Mouse (Mus musculus) gastrocnemius, postnatal 14 days (tissue): ENCODE measurements at regions not wholly inside any gene's neighbourhood (a gene's known extent, or its start where the extent isn't known, plus 50 kb on each side); places are given as distances from the start of the nearest gene placed in this dataset.
"Not testable (repeated sequence)": the region's sequence is repeated elsewhere in the genome, so short reads cannot be mapped to it uniquely, and the experiment has no call there.

Experiments
- DNase-seq: peaks from one replicate; pipeline ENCODE4 v3.0.0; 2021; ENCODE audit warnings: mixed read lengths
- intact Hi-C: fragments of 180-260 bp; cut with DNase I; formaldehyde crosslinking; loops from one replicate; pipeline ENCODE4 v1.15.1; 2025; ENCODE audit warnings: low total_unique reads

DNA sequence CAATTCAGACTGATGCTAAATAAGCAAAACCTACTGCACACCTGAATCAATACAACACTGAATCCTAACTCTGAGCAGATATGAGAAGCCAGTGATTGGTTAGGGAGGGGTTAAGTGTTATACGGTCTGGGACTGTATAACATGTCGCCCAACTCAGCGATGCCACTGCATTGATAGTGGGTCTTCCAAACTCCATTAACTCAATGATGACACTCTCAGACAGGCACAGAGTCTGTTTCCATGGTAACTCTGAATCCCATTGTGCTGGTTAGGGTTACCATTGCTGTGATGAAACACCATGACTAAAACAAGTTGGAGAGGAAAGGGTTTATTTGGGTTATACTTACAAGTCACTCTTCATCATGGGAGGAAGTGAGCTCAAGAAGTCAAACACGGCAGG, 424.5 kb downstream of the Cbln4 start:
- DNase-seq = no peak
- intact Hi-C loops = no loop called here

DNA sequence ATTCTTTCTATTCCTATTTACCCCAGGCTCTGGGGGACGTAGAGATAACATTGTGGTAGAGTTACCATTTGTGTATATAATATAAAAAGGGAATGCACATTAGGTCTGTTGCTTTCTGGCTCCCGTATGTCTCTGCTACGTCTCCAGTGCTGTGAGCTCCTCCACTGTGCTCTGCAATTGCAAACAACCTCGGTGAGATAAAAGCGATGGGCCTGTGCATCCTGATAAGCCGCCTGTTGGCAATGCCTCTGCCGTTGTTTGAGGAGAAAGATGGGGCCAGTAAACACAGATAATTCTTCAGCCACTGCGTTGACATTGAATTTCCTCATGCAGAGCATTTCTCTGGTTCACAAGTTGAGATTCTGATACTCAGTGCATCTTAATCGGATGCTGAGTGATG, 424.9 kb downstream of the Cbln4 start:
- intact Hi-C loops = no loop called here
- DNase-seq = no peak

DNA sequence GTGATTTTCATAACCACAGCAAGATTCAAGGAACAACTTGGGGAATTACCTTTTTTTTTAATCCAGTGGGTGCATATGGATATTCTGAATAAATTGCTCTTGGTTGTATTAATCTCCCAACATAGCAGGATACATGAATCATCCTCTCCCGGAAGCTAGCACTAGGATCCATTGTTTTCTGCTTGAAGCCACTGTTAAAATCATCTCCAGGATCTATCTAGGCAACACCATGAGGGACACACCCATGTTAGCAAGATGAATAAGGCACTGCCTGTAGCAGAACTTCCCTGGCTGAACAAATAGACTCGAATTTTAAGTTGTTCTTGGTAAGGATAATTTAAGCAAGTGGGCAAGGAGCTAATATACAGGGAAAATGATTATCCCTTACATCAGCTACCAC, 427.8 kb downstream of the Cbln4 start:
- no peak for DNase-seq
- intact Hi-C loops = no loop called here

DNA sequence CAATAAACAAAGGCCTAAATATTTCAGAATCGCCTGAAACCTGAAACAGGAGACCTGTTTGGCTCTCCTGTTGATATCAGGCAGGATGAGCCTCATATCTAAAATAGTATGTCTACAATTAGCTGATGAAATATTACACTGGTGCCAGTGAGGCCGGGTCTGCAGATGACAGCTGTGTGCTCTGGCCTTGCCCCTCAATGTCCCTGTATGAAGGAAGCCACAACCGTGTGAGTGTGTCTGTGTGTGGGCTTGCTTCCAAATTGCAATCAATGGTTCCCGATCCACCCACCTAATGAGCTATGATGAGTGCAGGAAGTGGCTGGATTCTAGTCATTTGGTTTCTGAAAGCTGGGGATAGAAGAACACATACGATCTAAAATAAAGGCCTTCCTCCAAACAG, 438.2 kb downstream of the Cbln4 start:
- no peak for DNase-seq
- intact Hi-C loops = no loop called here

DNA sequence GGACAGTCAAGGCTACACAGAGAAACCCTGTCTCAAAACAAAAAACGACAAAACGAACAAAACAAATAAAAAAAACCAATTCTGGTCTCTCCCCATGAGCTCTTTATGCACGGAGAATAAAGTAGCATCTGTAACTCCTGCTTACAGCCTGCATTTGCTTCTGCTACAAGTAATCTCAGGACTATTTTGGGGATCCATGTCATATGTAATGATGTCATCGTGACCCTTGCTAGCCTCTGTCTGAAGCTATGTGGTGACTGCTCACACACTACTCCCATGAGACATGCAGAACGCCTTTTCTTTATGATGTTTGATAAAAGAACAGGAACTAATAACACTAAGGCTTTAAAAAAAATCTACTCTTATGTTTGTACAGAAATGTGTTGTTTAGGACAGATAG, 448.0 kb downstream of the Cbln4 start:
- intact Hi-C loops = no loop called here
- DNase-seq = no peak

DNA sequence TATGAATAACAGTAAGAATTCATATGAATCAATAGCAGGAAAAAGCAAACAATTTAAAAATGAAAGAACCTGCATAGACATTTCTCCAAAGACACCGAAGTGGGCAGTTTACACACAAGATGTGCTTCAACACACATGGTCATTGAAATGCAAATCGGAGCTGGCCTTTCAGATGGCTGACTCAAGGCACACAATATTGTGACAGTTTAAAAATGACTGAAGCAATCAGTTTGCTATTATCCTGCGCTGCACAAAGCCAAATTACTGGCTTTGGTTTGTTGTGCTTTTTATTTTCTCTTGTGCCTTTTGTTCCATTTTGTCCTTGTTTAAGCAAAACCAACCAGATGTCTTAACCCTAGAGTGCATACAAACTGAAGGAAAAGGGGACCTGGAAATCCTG, 449.4 kb downstream of the Cbln4 start:
- no peak for DNase-seq
- intact Hi-C loops = no loop called here

DNA sequence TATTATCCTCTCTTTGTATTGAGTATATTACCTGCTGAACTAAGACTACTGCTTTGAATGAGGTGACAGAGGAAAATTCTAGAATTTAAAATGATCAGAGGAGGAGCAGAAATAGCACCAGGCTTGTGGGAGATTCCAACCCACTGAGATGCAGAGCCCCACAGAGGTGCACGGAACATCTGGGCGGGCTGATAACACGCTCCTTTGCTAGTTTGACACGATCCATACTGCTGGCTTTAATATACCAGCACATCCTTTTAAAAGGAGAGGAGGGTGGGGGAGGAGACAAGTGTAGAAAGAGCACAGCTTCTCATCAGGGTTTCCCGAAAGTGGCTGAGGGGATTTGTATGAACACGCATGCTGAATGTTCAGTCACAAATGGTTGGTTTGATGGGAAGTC, 451.0 kb downstream of the Cbln4 start:
- no peak for DNase-seq
- intact Hi-C loops = no loop called here

DNA sequence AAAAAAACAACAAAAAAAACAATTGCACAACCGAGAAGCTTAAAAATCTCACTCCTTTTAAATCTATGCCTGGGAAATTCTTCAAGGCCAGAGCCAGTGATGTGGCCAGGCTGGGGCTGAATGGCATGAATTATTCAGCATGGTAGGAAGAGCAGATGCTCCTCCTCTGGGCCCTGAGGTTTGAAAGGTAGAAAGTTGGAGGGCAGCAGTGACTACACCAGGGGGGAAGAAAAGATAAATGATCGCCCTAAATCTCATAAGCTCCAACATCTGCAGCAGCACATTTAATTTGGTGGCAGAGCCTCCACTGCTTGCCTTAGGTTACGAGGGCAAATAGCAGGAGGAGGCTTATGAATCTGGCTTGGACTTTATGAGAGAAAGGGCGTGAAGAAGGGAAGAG, 455.1 kb downstream of the Cbln4 start:
- no peak for DNase-seq
- intact Hi-C loops = no loop called here

DNA sequence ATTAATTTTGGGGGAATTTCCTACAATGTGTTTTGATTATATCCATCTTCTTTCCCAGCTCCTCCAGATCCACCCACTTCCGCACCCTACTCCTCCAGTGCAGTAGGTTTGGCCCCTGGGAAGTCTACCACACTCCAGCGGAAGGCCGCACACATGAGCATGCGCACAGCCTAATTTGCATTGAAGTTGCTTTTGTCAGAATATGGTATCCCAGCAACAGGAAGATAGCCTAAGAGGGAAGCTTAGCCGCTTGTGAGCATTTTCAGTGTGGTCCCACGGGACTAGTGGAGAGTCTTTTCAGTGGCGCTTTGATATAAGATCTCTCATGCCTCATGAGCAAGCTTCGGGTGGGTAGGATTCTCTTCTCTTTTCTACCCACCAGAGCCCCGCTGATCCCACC, 455.6 kb downstream of the Cbln4 start:
- intact Hi-C loops = no loop called here
- no peak for DNase-seq

DNA sequence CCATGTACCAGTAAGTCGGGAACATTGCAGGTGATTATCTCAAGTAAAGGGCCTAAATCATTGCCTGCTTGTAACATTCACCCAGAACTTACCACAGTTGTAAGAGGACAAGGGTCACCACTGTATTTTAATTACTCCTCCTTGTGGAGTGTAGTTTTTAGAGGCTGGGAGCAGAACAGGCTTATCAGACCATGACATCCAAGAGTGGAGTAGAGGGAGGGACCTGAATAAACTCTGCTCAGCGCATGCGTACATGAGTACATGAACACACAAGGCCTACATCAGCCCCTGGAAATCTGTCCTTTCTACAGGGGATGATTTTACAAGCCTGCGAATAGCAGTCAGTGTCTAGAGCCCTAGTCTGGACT, 456.4 kb downstream of the Cbln4 start:
- intact Hi-C loops = no loop called here
- DNase-seq = no peak

DNA sequence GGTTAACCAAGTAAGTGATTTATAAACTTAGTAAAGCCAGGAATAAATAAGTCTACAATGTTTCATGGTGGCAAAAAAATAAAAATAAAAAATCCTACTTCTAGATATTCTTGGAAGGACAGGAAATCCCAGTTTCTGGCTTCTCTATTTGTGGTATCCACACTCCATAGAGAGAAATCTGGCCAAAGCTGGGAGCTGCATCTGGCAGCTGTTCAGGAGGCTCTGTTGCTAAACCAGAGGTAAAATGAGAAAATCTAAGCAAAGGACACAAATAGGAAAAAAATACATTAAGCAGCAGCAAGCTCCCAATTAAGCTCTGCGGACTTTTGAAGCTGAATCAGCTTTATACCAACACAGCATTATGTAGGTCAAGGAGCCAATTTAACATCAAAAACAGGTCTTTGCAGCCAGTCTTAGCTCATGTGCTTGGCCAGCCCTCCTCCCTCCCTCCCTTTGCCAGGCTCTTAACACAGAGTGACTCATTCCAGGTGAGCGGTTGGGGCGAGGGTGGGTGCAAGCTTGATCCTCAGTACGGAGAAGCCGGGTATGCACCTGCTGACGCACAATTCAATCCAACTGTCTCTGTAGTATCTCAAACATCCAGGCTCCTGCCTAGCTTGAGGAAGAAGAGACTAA, 456.9 kb downstream of the Cbln4 start:
- no peak for DNase-seq
- intact Hi-C loops = no loop called here

DNA sequence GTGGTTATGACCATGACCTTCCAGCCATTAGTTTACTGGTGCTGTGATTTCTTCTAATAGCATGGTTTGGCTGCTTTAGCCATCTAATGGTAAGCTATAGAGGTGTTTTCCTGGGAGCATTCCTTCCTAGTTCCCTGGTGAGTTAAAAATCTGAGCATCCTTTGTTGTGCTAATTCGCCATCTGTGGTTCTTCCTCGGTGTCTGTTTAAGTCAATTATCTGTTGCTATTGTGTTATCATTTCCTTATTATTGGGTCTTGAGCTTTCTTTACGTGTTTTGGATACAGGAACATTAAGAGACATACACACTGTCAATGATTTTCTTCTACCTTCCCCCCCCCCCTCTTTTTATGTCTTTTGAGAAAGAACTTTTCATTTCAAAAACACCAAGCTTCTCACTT, 468.9 kb downstream of the Cbln4 start:
- DNase-seq = no peak
- intact Hi-C loops = no loop called here

DNA sequence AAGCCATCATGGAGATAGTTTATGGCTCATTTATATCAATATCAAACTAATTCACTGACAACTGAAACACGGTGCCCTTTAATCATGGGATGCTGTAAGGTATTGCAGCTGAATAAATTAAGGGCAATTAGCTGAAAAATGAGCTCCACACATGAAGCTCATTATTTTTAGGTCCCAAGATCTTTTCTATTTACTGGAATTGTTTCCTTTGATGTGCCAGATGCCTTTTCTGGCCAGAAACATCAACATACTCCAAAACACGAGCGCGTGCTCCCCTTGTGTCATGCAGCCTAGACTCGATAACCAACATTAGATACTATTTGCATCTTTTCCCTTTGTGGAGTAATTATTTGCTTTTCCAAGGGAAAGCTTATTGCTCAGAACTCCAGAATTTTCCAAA, 480.6 kb downstream of the Cbln4 start:
- intact Hi-C loops = no loop called here

DNA sequence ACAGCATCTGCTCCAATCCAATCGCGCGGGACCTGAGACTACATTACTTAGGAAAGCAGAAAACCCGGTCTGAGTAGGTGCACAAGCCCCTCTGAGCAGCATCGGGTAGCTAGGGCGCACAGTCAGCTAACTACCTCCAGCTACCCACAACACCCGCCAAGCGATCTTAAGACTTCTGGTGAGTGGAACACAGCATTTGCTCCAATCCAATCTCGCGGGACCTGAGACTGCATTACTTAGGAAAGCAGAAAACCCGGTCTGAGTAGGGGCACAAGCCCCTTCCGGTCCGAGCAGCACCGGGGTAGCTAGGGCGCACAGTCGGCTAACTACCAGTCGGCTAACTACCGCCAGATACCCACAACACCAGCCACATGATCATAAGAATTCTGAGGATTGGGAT, 500.5 kb downstream of the Cbln4 start:
- DNase-seq, intact Hi-C loops: not testable (repeated sequence)

More for the DNA sequence above, 480.6 kb downstream of the Cbln4 start:
- no peak for DNase-seq

DNA sequence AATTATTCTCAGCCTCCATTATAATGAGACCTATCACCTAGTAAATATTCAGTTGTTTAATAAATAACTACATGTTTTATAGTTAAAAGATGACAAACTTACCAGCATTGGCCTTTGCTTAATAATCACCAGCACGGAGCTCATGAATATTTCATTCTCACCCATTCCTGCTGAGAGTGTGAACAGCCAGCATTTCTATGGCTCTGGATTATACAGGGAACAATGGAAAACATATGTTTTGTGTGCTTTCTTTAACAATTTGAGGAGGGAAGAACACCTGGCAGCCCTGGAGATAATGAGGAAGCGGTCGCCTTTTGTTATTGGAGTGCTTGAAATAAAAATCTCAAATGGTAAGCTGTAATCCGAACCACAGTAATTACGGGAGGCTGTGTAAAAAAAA, 528.4 kb downstream of the Cbln4 start:
- DNase-seq = no peak
- intact Hi-C loops = no loop called here

DNA sequence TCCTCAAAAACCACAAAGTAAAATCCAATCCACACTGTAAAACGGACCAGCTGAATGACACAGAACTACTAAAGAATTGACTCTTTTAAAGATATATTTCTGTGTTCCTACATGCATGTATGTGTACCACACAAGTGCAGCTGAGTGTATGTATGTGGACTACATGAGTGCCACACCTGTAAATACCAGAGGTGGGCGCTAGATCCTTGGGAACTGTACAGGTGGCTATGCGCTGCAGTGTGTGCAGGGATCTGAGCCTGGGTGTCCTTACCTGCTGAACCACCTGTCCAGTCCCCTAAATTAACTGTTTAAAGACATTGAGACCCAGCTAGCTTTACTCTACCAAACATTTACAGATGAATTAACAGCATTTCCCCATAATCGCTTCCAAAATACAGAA, 546.6 kb downstream of the Cbln4 start:
- no peak for DNase-seq
- intact Hi-C loops = loop anchor here (10.0 kb wide), 1 partner anchor 718 kb away; no protein-coding TSS in a partner anchor

DNA sequence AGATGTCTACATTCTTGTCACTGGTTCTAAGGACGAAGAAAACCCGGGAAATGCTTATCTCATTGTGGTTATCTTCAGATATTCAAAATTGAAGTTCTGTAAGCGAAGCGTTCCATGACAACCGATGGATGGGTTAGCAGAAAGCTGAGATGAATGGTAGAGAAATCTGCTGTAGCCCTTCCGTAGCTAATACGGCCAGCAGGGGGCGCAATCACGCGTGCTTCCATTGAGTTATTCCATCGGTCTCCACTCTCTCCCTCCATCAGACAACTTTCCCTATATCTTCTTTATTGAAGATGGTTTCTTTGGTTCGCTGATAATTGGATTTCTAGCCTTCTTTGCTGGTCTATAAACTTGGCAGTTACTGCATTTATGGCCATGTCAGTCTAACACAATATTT, 549.5 kb downstream of the Cbln4 start:
- peak; percentile 49 for DNase-seq
- intact Hi-C loops = loop anchor here (10.0 kb wide), 1 partner anchor 721 kb away; no protein-coding TSS in a partner anchor

DNA sequence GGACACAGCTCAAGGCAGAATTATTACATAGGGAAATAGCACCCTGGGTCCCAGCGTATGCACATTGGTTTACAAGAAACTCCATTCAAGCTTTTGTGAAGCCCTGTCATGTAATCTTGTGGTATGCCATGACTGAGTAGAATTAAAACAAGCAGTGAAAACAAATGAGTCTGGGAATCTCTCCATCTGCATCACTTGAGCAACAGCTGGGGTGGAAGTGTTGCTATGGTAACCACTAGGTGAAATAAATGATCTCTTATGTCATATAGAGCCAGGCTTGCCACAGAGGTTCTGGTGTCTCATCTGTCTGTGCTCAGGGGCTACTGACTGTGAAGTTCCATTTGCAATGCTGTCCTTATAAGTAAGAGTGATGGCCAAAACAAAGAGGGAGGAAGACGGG, 556.0 kb downstream of the Cbln4 start:
- intact Hi-C loops = no loop called here
- DNase-seq = no peak

DNA sequence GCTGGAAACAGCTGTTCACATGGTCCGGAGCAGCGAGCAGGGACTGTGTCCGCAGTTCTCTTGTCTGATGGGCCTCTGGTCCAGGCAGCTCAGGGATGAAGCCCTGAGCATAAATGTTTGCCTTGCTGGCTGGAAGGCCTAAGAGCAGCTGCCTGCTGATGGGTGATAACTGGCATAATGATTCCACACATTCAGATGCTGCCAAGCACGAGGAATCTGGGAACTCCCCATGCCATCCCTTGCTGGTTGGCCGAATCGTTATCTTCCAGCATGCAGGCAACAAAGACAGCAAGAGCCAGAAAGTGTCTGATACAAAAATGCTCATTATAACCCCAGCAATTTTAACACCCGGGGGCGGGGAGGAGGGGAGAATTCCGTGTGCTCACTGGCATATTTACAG, 590.0 kb downstream of the Cbln4 start:
- intact Hi-C loops = no loop called here
- no peak for DNase-seq

DNA sequence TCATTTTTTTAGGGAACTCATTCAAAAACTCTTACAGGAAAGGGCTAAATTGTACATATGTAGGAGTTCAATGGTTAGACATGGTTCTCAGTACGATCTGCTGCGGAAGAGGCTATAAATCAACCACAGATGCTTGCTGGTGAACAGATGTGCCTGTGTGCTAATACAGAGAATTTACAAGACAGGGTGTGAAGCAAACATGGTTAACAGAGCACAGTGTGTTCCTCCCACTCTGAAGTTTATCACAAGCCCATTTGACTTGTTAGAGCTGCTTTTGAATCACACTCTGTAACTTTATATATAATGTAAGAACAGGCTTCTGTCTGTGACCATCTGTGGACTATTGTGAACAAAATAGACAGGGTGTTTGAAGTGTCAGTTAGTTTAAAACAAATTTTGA, 637.2 kb downstream of the Cbln4 start:
- intact Hi-C loops = no loop called here
- DNase-seq = no peak

DNA sequence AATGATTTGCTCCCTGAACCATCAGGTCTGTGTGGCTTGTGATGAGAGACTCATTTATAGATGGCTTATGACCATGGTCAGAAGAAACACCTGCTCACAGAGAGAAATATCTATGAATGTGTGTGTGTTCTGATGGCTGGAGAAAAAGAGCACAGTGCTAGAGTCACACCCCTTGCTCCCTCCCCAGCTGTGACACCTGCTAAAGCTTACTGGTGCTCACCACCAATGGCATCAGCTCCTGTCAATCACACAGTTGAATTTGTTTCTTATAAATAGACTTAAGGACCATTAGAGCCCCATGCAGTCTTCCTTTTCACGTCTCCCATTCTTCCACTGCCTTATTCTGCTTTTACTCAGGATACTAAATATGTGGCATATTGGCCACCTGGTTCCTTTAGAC, 654.3 kb downstream of the Cbln4 start:
- intact Hi-C loops = no loop called here
- no peak for DNase-seq

DNA sequence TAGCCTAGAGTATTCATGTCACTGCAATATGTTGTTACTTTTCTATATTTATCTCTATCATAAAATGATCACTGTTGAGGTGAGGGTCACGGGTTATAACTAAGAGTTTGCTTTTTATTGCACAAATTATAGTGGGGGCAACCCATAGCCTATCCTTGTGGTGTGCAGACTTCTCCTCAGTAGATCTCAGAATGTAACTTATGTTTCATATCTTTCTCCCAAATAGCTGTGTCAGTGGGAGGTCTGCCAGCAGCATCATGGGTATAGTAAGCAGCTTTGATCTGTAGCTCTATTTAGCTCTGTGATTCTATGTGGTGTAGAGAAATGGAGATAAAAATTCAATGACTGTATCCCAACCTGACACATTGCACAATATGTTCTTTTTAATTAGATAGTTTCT, 641.9 kb downstream of the Dok5 start:
- DNase-seq = no peak

More for the DNA sequence above, 641.9 kb downstream of the Dok5 start:
- intact Hi-C loops = no loop called here
